Mouse (Mus musculus) erythroblast, adult 5-6 weeks (primary cell): Measurements from ENCODE around the gene Vmn1r25. TPM values are rescaled to one million over a fixed set of nuclear protein-coding genes. Genes with fewer than 3 reads are reported as not detected.
"Not testable (repeated sequence)": the region's sequence is repeated elsewhere in the genome, so short reads cannot be mapped to it uniquely, and the experiment has no call there.

Experiments
- ATAC-seq: replicated peaks from 2 replicates; pipeline ENCODE4 v1.8.0; 2016; ENCODE audit warnings: moderate number of reproducible peaks, mild to moderate bottlenecking, moderate TSS enrichment, inconsistent platforms; ENCODE audit not compliant: poor library complexity, low FRiP score, severe bottlenecking
- total RNA-seq, 2 experiments: library from RNA; stranded (forward) in 1 of 2; stranded (reverse) in 1 of 2; fragments of 150-400 nt in 1 of 2; fragments of 200-764, 138-1000 nt in 1 of 2; gene quantifications; 2 replicates each; pipeline versions ENCODE4 v1.2.3 to v1.2.4; 2015 to 2017; ENCODE audit warnings: low replicate concordance in 2 of 2

Vmn1r25 gene
- total RNA-seq (2015; ENCODE audit: low replicate concordance) (not detected in 2 replicates), total RNA-seq (2017; ENCODE audit: low replicate concordance) (not detected in 2 replicates)

DNA sequence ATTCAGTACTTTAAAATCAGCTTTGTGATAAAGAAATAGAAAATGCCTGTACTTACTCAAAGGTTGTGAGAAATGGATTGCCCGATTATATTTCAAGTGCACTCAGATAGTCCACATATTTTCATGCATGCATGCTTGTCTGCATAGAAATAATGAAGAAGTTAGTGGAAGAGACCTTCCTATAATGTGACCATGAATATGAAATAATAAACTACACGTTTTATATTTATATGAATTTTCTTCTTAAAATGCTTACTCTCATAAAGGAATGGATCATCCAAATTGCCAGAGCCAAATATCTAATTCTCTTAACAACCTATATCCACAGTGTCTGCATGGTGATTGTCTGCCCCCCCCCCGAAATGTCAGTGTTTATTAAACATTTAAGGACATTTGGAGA lies at the start of gene Vmn1r25:
TSS of gene Vmn1r25 (minus strand) at position 101 of the 400 bp plus-strand sequence.
- ATAC-seq = no peak

DNA sequence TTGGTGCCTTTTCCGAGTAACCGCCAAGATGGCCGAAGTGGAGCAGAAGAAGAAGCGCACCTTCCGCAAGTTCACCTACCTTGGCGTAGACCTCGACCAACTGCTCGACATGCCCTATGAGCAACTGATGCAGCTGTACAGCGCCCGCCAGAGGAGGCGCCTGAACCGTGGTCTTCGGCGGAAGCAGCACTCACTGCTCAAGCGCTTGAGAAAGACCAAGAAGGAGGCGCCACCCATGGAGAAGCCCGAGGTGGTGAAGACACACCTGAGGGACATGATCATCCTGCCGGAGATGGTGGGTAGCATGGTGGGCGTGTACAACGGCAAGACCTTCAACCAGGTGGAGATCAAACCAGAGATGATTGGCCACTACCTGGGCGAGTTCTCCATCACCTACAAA lies 36.9 kb upstream of the Vmn1r25 start:
- not testable (repeated sequence) for ATAC-seq

DNA sequence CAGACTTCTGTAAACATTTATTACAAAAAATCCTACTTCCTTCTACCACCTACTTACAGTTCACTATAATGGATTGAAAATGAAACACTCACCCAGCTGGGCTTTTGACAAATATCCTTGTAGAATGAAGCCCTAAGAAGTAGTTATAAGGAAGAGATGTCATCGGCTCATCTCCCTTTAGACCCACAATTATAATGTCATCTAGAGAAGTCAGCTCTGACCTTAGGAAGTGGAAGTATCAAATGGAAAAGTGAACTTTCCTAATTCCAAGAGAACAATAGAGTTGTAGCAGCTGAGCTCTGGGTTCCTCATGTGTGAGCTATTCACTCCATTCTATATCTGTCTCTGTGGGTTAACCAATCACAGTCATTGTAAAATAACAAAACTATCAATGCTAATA lies 34.4 kb upstream of the Vmn1r25 start, which contains the start of gene Vmn1r26:
TSS of gene Vmn1r26 (minus strand) at position 101 of the 400 bp plus-strand sequence.
- ATAC-seq = no peak

DNA sequence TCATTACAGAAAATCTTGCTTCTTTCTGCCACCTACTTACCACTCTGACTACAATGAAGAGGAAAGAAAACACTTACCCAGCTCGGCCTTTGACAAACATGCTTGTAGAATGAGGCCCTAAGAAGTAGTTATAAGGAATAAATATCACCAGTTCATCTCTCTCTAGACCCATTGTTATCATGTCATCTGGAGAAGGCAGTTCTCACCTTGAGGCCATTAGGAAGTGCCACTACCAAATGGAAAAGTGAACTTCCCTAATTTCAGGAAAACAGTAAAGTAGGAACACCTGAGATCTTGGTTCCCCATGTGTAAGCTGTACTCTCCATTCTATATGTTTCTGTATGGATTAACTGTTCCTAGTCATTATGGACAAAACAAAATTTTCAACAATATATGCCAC lies 19.2 kb downstream of the Vmn1r25 start, which contains the start of gene Vmn1r24:
TSS of gene Vmn1r24 (minus strand) at position 101 of the 400 bp plus-strand sequence.
- not testable (repeated sequence) for ATAC-seq

Other genes starting within 250 kb of the Vmn1r25 start
- gene Vopp1, start 155.7 kb downstream of the Vmn1r25 start, total RNA-seq (2015; ENCODE audit: low replicate concordance) = 270 and 296 TPM in 2 replicates
- gene Vopp1, start 155.7 kb downstream of the Vmn1r25 start, total RNA-seq (2017; ENCODE audit: low replicate concordance) = 358 and 528 TPM in 2 replicates
- not detected in 2 replicates for gene Vmn1r21, start 130.5 kb downstream of the Vmn1r25 start, total RNA-seq (2015; ENCODE audit: low replicate concordance)
- not detected in 2 replicates for gene Vmn1r21, start 130.5 kb downstream of the Vmn1r25 start, total RNA-seq (2017; ENCODE audit: low replicate concordance)
- gene Vmn1r22, start 72.8 kb downstream of the Vmn1r25 start, total RNA-seq (2015; ENCODE audit: low replicate concordance) = not detected in 2 replicates
- gene Vmn1r22, start 72.8 kb downstream of the Vmn1r25 start, total RNA-seq (2017; ENCODE audit: low replicate concordance) = 0.56 TPM in 1 of 2 replicates, not detected in the other
- gene Vmn1r23, start 54.0 kb downstream of the Vmn1r25 start, total RNA-seq (2015; ENCODE audit: low replicate concordance) = not detected in 2 replicates
- gene Vmn1r23, start 54.0 kb downstream of the Vmn1r25 start, total RNA-seq (2017; ENCODE audit: low replicate concordance) = not detected in 2 replicates
- gene Vmn1r24, start 19.3 kb downstream of the Vmn1r25 start, total RNA-seq (2015; ENCODE audit: low replicate concordance) = not detected in 2 replicates
- not detected in 2 replicates for gene Vmn1r24, start 19.3 kb downstream of the Vmn1r25 start, total RNA-seq (2017; ENCODE audit: low replicate concordance)
- gene Vmn1r26, start 34.3 kb upstream of the Vmn1r25 start, total RNA-seq (2015; ENCODE audit: low replicate concordance) = not detected in 2 replicates
- not detected in 2 replicates for gene Vmn1r26, start 34.3 kb upstream of the Vmn1r25 start, total RNA-seq (2017; ENCODE audit: low replicate concordance)
- not detected in 2 replicates for gene Vmn1r27, start 238.0 kb upstream of the Vmn1r25 start, total RNA-seq (2015; ENCODE audit: low replicate concordance)
- gene Vmn1r27, start 238.0 kb upstream of the Vmn1r25 start, total RNA-seq (2017; ENCODE audit: low replicate concordance) = not detected in 2 replicates